ENCODE assay signal across 20 mouse cellular contexts in the genomic region with DNA sequence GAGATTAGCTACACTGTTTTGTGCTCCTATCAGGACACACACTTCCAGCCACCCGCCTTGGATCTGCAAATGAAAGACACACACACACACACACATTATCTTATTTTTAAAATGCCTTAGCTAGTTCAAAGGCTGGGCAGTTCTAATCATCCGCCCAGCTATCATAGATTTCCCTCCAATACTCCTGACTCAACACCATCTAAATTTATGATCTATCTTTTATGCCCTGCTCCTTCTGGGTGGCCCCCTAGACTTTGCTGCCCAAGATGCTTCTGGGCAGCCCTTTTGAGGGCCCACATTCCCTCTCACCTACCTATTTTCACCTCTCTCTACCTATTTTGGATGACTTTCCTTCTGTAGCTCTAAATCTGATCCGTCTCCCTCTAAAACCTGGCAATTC. TPM values are rescaled to one million over a fixed set of nuclear protein-coding genes. Genes with fewer than 3 reads are reported as not detected.
DNase-seq lines count a peak whose midpoint lies in the region; ATAC-seq and TF ChIP-seq lines count a peak whose summit lies in the region.
"Had no signal": no experiment of that assay in that cellular context is flagged by ENCODE, and none has a peak within 500 bp of the region (broad histone marks: within the 10 kb centered on the region; RNA-seq: fewer than 3 reads in every experiment).

No protein-coding gene starts in this region.

- 0 out of 2 replicates have a peak, but pooled peaks have one; percentile 38 for ATAC-seq in intestine, embryonic 16.5 days
- ATAC-seq in intestine, postnatal 0 days = no peak
- no peak for ATAC-seq in midbrain, embryonic 11.5 days (ENCODE audit: low FRiP score)
- no peak for ATAC-seq in midbrain, embryonic 14.5 days (ENCODE audit: low FRiP score, low TSS enrichment)
- ATAC-seq: activated CD4-positive, CD25-positive, alpha-beta regulatory T cell, adult 4 months; forebrain, embryonic 13.5 days; forebrain, embryonic 15.5 days; forebrain, postnatal 0 days; Patski had no signal

- no peaks in the 10 kb centered on the region; the same call in 1 of the 2 replicates for H3K36me3 ChIP-seq in intestine, embryonic 16.5 days (ENCODE audit: control insufficient read depth, insufficient read depth, low read length)
- H3K36me3 ChIP-seq in intestine, postnatal 0 days (ENCODE audit: control insufficient read depth, insufficient read depth) = peaks cover 7% of the 10 kb centered on the region; the same call in 1 of the 2 replicates
- no peaks in the 10 kb centered on the region for H3K36me3 ChIP-seq in midbrain, embryonic 11.5 days (ENCODE audit: control insufficient read depth, insufficient read depth, low read length)
- H3K36me3 ChIP-seq in midbrain, embryonic 14.5 days (ENCODE audit: control insufficient read depth, insufficient read depth, low read length) = no peaks in the 10 kb centered on the region
- H3K36me3 ChIP-seq: forebrain, embryonic 15.5 days had no signal

- H3K27ac ChIP-seq in intestine, embryonic 16.5 days (ENCODE audit: low read length) = no peak overlapping the region
- H3K27ac ChIP-seq in intestine, postnatal 0 days (ENCODE audit: low read depth, low read length) = no peak overlapping the region
- H3K27ac ChIP-seq in midbrain, embryonic 11.5 days (ENCODE audit: low read depth, low read length) = no peak overlapping the region
- no peak overlapping the region for H3K27ac ChIP-seq in midbrain, embryonic 14.5 days (replicated peaks; ENCODE audit: low read depth, low read length)
- H3K27ac ChIP-seq: embryonic facial prominence, embryonic 10.5 days; embryonic facial prominence, embryonic 12.5 days; forebrain, embryonic 13.5 days; forebrain, embryonic 15.5 days had no signal

- DNase-seq in midbrain, embryonic 11.5 days (ENCODE audit: low spot score, missing footprints) = peak; percentile 56
- DNase-seq in midbrain, embryonic 14.5 days = no peak
- no peak for DNase-seq in spleen, postnatal 4 days (ENCODE audit: low spot score in 2 of 2)
- DNase-seq: adrenal gland, adult 8-10 months; adrenal gland, postnatal 14 days; adrenal gland, postnatal 36 days; cerebellum, adult 11-12 months; cerebellum, adult 2 months; cerebellum, adult 9-10 months; cerebellum, postnatal 10 days; cerebellum, postnatal 25 days; forebrain, postnatal 0 days had no signal

- H3K27me3 ChIP-seq in intestine, embryonic 16.5 days (replicated peaks; ENCODE audit: control insufficient read depth, insufficient read depth, low read length) = no peaks in the 10 kb centered on the region
- no peaks in the 10 kb centered on the region for H3K27me3 ChIP-seq in intestine, postnatal 0 days (replicated peaks; ENCODE audit: control insufficient read depth, insufficient read depth, low read length)
- no peaks in the 10 kb centered on the region for H3K27me3 ChIP-seq in midbrain, embryonic 11.5 days (ENCODE audit: control insufficient read depth, insufficient read depth, low read length)
- no peaks in the 10 kb centered on the region for H3K27me3 ChIP-seq in midbrain, embryonic 14.5 days (ENCODE audit: control insufficient read depth, insufficient read depth, low read length)
- H3K27me3 ChIP-seq: embryonic facial prominence, embryonic 12.5 days; forebrain, embryonic 13.5 days; forebrain, embryonic 15.5 days; Patski had no signal

- no peak overlapping the region for H3K4me2 ChIP-seq in intestine, embryonic 16.5 days (ENCODE audit: low read depth, low read length)
- H3K4me2 ChIP-seq in intestine, postnatal 0 days (replicated peaks; ENCODE audit: low read depth) = no peak overlapping the region
- no peak overlapping the region for H3K4me2 ChIP-seq in midbrain, embryonic 11.5 days
- H3K4me2 ChIP-seq in midbrain, embryonic 14.5 days (ENCODE audit: low read length) = no peak overlapping the region
- H3K4me2 ChIP-seq: embryonic facial prominence, embryonic 12.5 days; forebrain, embryonic 13.5 days; forebrain, embryonic 15.5 days had no signal

- no peak for TF ChIP-seq CTCF in intestine, postnatal 0 days (IDR thresholded peaks at IDR 0.05; ENCODE audit: low read depth)

- no peaks in the 10 kb centered on the region for H3K9me3 ChIP-seq in intestine, embryonic 16.5 days (ENCODE audit: control insufficient read depth, low read length)
- no peaks in the 10 kb centered on the region for H3K9me3 ChIP-seq in intestine, postnatal 0 days (ENCODE audit: control insufficient read depth)
- no peaks in the 10 kb centered on the region for H3K9me3 ChIP-seq in midbrain, embryonic 11.5 days (ENCODE audit: control insufficient read depth, low read length)
- no peaks in the 10 kb centered on the region for H3K9me3 ChIP-seq in midbrain, embryonic 14.5 days (ENCODE audit: control insufficient read depth, low read length)
- H3K9me3 ChIP-seq: embryonic facial prominence, embryonic 10.5 days; embryonic facial prominence, embryonic 12.5 days; forebrain, embryonic 13.5 days; forebrain, embryonic 15.5 days had no signal

- 61% methylated on average over 3 of the region's 3 CpGs for WGBS in intestine, embryonic 16.5 days
- 48% methylated on average over 3 of the region's 3 CpGs for WGBS in intestine, postnatal 0 days
- 80% methylated on average over 3 of the region's 3 CpGs for WGBS in midbrain, embryonic 11.5 days
- 75% methylated on average over 3 of the region's 3 CpGs for WGBS in midbrain, embryonic 14.5 days

- peaks cover 5% of the 10 kb centered on the region; the same call in 1 of the 2 replicates for H3K4me1 ChIP-seq in intestine, embryonic 16.5 days (ENCODE audit: control insufficient read depth, insufficient read depth, low read length)
- H3K4me1 ChIP-seq in intestine, postnatal 0 days (replicated peaks; ENCODE audit: control insufficient read depth, insufficient read depth, low read length) = no peaks in the 10 kb centered on the region
- H3K4me1 ChIP-seq in midbrain, embryonic 11.5 days (ENCODE audit: control insufficient read depth, insufficient read depth, low read length) = no peaks in the 10 kb centered on the region
- H3K4me1 ChIP-seq in midbrain, embryonic 14.5 days (ENCODE audit: control insufficient read depth, insufficient read depth, low read length) = no peaks in the 10 kb centered on the region
- H3K4me1 ChIP-seq: embryonic facial prominence, embryonic 10.5 days; embryonic facial prominence, embryonic 12.5 days had no signal

- H3K4me3 ChIP-seq in intestine, embryonic 16.5 days (ENCODE audit: low read length) = no peak overlapping the region
- H3K4me3 ChIP-seq in intestine, postnatal 0 days (ENCODE audit: low read depth, low read length) = no peak overlapping the region
- no peak overlapping the region for H3K4me3 ChIP-seq in midbrain, embryonic 11.5 days (ENCODE audit: low read depth, low read length)
- H3K4me3 ChIP-seq in midbrain, embryonic 14.5 days (replicated peaks; ENCODE audit: low read depth, low read length) = no peak overlapping the region
- H3K4me3 ChIP-seq: embryonic facial prominence, embryonic 10.5 days; embryonic facial prominence, embryonic 12.5 days; forebrain, embryonic 13.5 days; forebrain, embryonic 15.5 days had no signal

- no peak overlapping the region for H3K9ac ChIP-seq in intestine, embryonic 16.5 days (ENCODE audit: low read depth, low read length)
- H3K9ac ChIP-seq in intestine, postnatal 0 days (ENCODE audit: low read depth, low read length) = no peak overlapping the region
- no peak overlapping the region for H3K9ac ChIP-seq in midbrain, embryonic 11.5 days (ENCODE audit: low read length)
- no peak overlapping the region for H3K9ac ChIP-seq in midbrain, embryonic 14.5 days (replicated peaks; ENCODE audit: low read length)
- H3K9ac ChIP-seq: embryonic facial prominence, embryonic 12.5 days; forebrain, embryonic 13.5 days; forebrain, embryonic 15.5 days; forebrain, postnatal 0 days had no signal

RNA-seq across cellular contexts. Expression of gene Atp13a3, which starts 29.5 kb away (rescaled TPM):
- 14.1 and 17.2 TPM in 2 replicates for polyA plus RNA-seq in intestine, embryonic 16.5 days (2015; fragmentation: Nextera tagmentation; extraction: Ambion mirVana)
- polyA plus RNA-seq in intestine, postnatal 0 days (2015; fragmentation: Nextera tagmentation; extraction: Ambion mirVana) = 22.0 and 23.9 TPM in 2 replicates
- polyA plus RNA-seq in midbrain, embryonic 11.5 days (2014; fragmentation: Nextera tagmentation; extraction: Ambion mirVana) = 11.0 and 11.1 TPM in 2 replicates
- 8.9 and 10.9 TPM in 2 replicates for polyA plus RNA-seq in midbrain, embryonic 14.5 days (2014; fragmentation: Nextera tagmentation; extraction: Ambion mirVana)
